Mouse (Mus musculus) lung, postnatal 36 days (tissue): ENCODE measurements around the gene Kcng1.

Source experiments
- DNase-seq: peaks from one replicate; pipeline ENCODE4 v3.0.0; 2022; ENCODE audit warnings: mixed read lengths

Gene Kcng1

DNA sequence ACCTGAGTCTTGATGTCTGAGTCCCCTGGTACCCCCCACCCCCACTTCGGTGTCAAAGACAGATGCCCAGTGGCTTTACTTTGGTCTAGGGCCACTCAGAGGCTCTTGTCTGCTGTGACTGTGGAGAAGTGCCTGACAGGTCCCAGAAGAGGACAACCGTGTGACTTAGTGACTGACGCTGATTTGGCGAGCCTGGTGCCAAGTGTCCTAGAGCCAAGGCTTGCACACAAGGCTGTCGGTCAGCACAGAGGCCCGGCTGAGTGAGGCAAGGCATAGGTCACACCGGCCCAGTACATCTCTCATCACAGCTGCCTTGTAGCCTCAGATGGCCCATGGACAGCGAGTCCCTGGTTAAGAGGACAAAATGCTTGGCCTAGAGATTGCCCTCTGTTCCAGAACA, 22.5 kb downstream of the Kcng1 start:
- DNase-seq: no peak

GRCm38 (mm10) chr2:168257188-168257587, 24.3 kb downstream of the Kcng1 start:
- peak; percentile 3 for DNase-seq

GRCm38 (mm10) chr2:168256506-168256905, 25.0 kb downstream of the Kcng1 start:
- DNase-seq: no peak

- DNase-seq: no peak
These were observed 27.7 kb downstream of the Kcng1 start for GRCm38 (mm10) chr2:168253822-168254221.

- DNase-seq: peak; percentile 58
These were observed 28.8 kb downstream of the Kcng1 start for GRCm38 (mm10) chr2:168252639-168253292.

GRCm38 (mm10) chr2:168250270-168250669, 31.3 kb downstream of the Kcng1 start:
- peak; percentile 94 for DNase-seq

DNA sequence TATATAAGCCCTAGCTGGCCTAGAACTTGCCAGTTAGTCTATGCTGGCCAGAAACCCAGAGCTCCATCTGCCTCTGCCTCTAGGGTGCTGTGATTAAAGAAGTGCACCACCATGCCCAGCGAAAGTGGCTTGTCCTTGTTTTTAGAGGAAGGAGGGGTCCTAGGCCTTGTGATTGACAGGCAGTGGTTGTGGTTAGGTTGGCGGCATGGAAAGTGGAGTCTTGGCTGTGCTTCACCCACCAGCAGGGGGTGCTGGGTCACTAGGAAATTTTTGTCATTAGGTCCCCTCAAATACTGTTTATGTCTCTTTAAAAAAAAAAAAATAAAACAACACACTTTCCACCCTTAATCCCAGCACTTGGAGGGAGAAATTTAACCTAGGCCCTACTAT, 32.7 kb downstream of the Kcng1 start:
- DNase-seq: peak; percentile 4

- no peak for DNase-seq
These were observed 33.2 kb downstream of the Kcng1 start for GRCm38 (mm10) chr2:168248167-168248855.

DNA sequence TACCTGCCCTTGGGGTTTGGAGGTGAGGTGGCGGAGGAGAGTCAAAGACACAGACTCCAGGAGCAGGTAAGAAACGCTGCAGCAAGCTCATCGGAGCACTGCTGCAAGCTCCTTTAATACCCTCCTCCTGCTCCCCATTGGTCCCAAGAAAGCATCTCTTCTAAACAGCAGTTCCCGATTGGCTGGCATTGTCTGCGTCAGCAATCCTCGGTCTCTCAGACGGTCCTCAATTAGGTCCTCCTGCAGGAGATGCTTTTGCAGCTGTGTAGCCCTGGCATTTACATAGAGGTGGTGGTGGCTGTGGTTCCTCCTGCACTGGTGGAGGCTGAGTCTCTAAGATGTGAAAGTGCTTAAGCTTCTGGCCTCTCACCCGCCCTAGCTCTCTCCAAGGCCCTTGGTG, 36.0 kb downstream of the Kcng1 start:
- no peak for DNase-seq

- no peak for DNase-seq
These were observed 38.3 kb downstream of the Kcng1 start for GRCm38 (mm10) chr2:168243278-168243677.

GRCm38 (mm10) chr2:168242841-168243240, 38.7 kb downstream of the Kcng1 start:
- DNase-seq: peak; percentile 4

DNA sequence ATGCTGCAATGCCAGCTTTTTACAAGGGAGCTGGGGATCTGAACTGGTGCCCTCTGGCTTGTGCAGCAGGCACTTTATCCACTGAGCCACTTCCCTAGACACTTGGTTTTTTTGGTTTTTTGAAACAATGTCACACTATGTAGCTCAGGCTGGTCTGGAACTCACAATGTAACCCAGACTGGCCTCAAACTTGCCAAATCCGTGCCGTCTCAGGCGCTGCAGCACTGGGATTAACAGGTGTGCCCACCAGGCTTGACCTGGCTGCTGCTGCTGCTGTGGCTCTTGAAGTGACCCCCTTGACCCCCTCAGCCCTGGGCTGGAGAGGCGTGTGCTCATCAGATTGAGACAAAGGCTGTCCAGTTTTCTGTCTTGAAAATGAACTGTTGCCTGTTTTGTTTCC, 43.2 kb downstream of the Kcng1 start:
- no peak for DNase-seq

- DNase-seq: no peak
These were observed 48.2 kb downstream of the Kcng1 start for GRCm38 (mm10) chr2:168233286-168233685.

GRCm38 (mm10) chr2:168231471-168231829, 50.1 kb downstream of the Kcng1 start:
- no peak for DNase-seq

DNA sequence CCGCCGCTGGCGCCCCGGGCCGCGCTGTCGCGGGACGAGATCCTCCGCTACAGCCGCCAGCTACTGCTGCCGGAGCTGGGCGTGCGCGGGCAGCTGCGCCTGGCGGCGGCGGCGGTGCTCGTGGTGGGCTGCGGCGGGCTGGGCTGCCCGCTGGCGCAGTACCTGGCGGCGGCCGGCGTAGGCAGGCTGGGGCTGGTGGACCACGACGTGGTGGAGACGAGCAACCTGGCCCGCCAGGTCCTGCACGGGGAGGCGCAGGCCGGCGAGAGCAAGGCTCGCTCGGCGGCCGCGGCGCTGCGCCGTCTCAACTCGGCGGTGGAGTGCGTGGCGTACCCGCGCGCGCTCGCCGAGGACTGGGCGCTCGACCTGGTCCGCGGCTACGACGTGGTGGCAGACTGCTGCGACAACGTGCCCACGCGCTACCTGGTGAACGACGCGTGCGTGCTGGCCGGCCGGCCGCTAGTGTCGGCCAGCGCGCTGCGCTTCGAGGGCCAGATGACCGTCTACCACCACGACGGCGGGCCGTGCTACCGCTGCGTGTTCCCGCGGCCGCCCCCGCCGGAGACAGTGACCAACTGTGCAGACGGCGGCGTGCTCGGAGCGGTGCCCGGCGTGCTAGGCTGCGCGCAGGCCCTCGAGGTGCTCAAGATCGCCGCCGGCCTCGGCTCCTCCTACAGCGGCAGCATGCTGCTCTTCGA, 50.6 kb downstream of the Kcng1 start:
- DNase-seq: peak; percentile 2

DNA sequence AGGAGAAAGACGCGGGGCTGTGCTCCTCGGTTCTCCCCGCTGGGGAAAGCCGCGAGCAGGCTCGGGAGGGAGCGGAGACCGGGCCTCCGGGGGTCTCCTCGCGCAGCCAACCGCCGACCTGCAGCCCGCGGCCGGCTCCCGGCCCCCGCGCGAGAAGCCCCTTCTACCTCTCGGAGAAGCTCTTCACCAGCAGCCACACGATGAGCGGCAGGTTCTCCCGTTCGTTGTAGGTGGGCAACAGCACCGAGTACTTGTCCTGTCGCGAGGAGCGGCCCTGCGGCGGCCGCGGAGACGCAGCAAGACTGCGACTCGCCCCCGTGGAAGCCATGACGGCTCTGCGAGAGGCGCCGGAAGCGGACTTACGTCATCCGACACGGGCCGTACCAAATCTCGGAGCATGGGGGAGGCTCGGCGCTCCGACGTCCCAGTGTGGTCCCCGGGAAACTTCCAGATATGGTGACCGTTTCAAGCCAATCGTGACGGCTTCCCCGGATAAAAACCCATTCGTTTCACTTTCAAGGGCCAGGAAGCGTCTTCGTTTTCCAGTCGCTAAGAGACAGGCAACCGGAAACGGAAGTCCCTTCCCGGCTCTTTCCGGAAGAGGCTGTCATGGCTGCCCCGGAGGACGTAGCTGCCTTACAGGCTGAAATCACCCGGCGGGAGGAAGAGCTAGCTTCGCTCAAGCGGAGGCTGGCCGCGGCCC, 51.4 kb downstream of the Kcng1 start, which contains the start of the genes Gm20716, Dpm1 and Mocs3:
TSS of gene Gm20716 (minus strand) at position 339 of the 703 bp plus-strand sequence.
TSS of gene Dpm1 (minus strand) at position 566 of the 703 bp plus-strand sequence.
TSS of gene Mocs3 (plus strand) at position 597 of the 703 bp plus-strand sequence.
- DNase-seq: peak; percentile 89

- DNase-seq: peak; percentile 40
These were observed 52.2 kb downstream of the Kcng1 start for GRCm38 (mm10) chr2:168229116-168230025.

DNA sequence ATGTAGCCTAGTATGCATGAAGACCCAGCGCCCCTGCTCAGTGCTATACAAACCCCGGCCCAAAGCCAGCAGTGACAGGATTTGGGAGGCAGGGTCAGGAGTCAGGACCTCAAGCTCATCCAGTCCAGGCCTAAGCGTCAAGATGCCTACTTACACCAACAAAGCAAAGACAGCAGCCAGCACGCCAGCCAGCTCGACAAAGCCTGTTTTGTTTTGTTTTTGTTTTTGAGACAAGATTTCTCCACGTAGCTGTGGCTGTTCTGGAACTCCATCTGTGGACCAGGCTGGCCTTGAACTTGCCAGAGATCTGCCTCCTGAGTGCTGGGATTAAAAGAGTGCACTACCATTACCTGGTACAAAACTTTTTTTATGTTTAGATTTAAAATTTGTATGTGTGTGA, 58.2 kb downstream of the Kcng1 start:
- DNase-seq: no peak

DNA sequence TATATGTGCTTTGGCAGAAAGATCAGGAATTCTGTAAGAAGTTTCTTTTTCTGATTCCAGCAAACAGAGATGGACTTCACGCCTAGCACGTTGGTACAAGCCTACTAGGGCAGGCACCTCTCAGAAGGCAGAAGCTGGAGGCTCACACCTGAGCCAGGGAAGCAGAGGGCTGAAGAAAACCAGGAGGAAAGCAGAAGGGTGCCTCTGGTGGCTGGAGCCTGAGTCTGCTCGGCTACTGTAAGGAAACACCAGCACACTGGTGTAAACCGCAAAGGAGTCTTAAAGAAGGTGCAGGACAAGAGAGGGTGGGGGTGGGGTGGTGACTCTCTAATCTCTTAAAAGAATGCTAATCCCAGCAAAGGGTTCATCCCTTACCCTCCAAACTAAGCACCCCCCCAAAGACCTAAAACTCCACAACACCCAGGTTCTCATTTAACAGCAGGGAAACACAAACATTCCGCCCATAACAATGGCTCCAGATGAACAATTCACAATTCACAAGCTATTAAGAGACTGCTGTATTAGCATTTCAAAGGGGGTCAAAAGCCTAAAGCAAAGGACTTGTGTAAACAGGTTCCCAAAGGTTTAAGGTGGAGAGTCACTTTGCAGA, 67.6 kb downstream of the Kcng1 start:
- DNase-seq: no peak
